Mouse (Mus musculus): ENCODE measurements around the gene Lin7a. TPM values are rescaled to one million over a fixed set of nuclear protein-coding genes. Genes with fewer than 3 reads are reported as not detected.

Gene Lin7a
- polyA plus RNA-seq, 1 experiment, result 0.19 TPM

DNA sequence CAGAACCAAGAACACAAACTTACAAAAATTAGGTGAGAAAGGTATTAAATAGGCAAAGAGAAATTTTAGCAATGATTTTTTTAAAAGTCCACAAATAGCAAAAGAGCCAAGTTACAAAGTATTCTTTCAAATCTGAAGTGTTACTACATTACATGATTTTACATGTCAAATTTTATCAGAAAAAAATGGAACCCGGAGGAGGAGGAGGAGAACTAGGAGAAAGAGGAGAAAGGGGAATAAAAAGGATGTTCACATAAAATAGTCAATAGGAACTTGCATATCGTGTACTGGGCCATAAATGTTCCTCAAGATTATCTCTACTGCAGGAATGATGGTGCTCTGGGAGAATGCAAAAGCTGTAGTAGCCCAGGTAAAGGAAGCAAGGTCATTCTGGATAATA is 34.4 kb upstream of the Lin7a start:
- Histone ChIP-seq H3ac (ENCODE audit: control insufficient read depth, insufficient read length, low read depth) (no peak overlapping the region), H3K4me3 (ENCODE audit: insufficient read depth, poor library complexity, severe bottlenecking) (no peak overlapping the region), H3K79me2 (ENCODE audit: control insufficient read depth, insufficient read depth) (no peaks in the 10 kb centered on the region), H3K27me3 (ENCODE audit: control insufficient read depth, insufficient read depth, insufficient read length) (no peaks in the 10 kb centered on the region), H3K79me3 (ENCODE audit: low read depth) (no peaks in the 10 kb centered on the region), H3K36me3 (ENCODE audit: control insufficient read depth, insufficient read depth) (no peaks in the 10 kb centered on the region)
- TF ChIP-seq CTCF (IDR thresholded peaks at IDR 0.05; ENCODE audit: control insufficient read depth, insufficient read depth, insufficient read length), result no peak
- TF ChIP-seq CEBPB (IDR thresholded peaks at IDR 0.05; ENCODE audit: low read depth), result no peak
- TF ChIP-seq FOSL1 (IDR thresholded peaks at IDR 0.05; ENCODE audit: insufficient read depth, low read length, poor library complexity, severe bottlenecking), result no peak
- no peak for TF ChIP-seq MAX (IDR thresholded peaks at IDR 0.05)
- TF ChIP-seq USF1 (IDR thresholded peaks at IDR 0.05; ENCODE audit: low read depth), result no peak
- no peak for TF ChIP-seq MYOG (IDR thresholded peaks at IDR 0.05; ENCODE audit: control insufficient read depth, extremely low read depth, insufficient read length)
- no peak for TF ChIP-seq MYOD1 (IDR thresholded peaks at IDR 0.05; ENCODE audit: control insufficient read depth, insufficient read length, low read depth)

DNA sequence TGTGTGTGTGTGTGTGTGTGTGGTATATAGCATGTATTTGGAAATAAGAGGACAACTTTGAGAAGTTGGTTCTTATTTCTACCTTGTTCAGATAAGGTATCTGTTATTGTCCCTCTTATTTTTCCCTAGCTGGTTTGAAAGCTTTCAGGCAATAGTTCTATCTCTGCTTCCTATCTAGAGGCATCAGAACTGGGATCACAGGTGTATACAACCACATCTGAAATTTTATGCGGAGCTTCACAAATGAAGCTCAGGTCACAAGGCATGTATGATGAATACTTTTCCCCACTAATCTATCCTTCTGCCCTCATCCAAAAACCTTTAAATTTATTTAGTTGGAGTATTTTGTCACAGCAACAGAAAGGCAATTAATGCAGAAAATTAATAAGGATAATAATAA is 33.8 kb upstream of the Lin7a start:
- H3K27me3 ChIP-seq (ENCODE audit: control insufficient read depth, insufficient read depth, insufficient read length), result no peaks in the 10 kb centered on the region

DNA sequence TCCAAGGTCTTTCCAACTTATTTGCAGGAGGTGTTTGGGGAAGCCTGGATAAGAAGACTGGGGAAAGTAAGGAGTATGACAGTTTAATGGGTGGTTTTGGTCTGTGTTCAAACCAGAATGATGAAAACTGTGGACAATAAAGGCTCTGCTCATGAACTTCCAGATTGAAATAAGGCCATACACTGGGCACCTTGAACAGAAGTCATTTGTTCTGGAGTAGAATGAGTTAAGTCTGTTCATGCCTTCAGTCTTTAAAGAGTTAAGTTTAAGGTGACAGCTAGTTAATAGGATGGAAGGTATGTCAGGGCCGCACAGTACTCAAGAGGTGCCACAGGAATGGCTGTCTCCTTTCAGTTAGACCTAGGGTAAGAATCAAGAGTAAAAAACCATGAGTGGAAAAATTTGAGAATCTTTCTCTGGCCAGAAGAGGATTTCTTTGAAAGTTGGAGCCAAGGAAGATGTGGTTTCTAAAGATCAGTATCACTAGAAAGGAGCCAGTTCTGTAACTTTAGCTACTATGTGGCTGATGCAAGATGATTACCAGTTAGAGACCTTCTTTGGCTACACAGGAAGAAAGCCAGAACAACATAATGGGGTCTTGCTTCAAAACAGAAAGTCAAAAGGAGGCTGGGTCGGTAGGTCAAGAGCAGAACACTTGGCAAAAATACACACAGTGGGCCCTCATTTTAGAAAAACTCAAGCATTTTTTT is 33.2 kb upstream of the Lin7a start:
- TF ChIP-seq MAX (IDR thresholded peaks at IDR 0.05) (no peak), USF1 (IDR thresholded peaks at IDR 0.05; ENCODE audit: low read depth) (no peak), CTCF (IDR thresholded peaks at IDR 0.05; ENCODE audit: control insufficient read depth, insufficient read depth, insufficient read length) (no peak), FOSL1 (IDR thresholded peaks at IDR 0.05; ENCODE audit: insufficient read depth, low read length, poor library complexity, severe bottlenecking) (no peak), MYOG (IDR thresholded peaks at IDR 0.05; ENCODE audit: control insufficient read depth, extremely low read depth, insufficient read length) (no peak), CEBPB (IDR thresholded peaks at IDR 0.05; ENCODE audit: low read depth) (no peak), MYOD1 (IDR thresholded peaks at IDR 0.05; ENCODE audit: control insufficient read depth, insufficient read length, low read depth) (no peak)
- no peaks in the 10 kb centered on the region for H3K79me2 ChIP-seq (ENCODE audit: control insufficient read depth, insufficient read depth)
- H3K4me3 ChIP-seq (ENCODE audit: insufficient read depth, poor library complexity, severe bottlenecking), result no peak overlapping the region
- H3ac ChIP-seq (ENCODE audit: control insufficient read depth, insufficient read length, low read depth), result no peak overlapping the region
- H3K36me3 ChIP-seq (ENCODE audit: control insufficient read depth, insufficient read depth), result no peaks in the 10 kb centered on the region
- H3K27me3 ChIP-seq (ENCODE audit: control insufficient read depth, insufficient read depth, insufficient read length), result no peaks in the 10 kb centered on the region
- H3K79me3 ChIP-seq (ENCODE audit: low read depth), result no peaks in the 10 kb centered on the region

More for the DNA sequence above, 33.8 kb upstream of the Lin7a start:
- H3ac ChIP-seq (ENCODE audit: control insufficient read depth, insufficient read length, low read depth), result no peak overlapping the region
- H3K36me3 ChIP-seq (ENCODE audit: control insufficient read depth, insufficient read depth), result no peaks in the 10 kb centered on the region
- no peaks in the 10 kb centered on the region for H3K79me2 ChIP-seq (ENCODE audit: control insufficient read depth, insufficient read depth)
- no peaks in the 10 kb centered on the region for H3K79me3 ChIP-seq (ENCODE audit: low read depth)
- H3K4me3 ChIP-seq (ENCODE audit: insufficient read depth, poor library complexity, severe bottlenecking), result no peak overlapping the region
- TF ChIP-seq CTCF (IDR thresholded peaks at IDR 0.05; ENCODE audit: control insufficient read depth, insufficient read depth, insufficient read length) (no peak), CEBPB (IDR thresholded peaks at IDR 0.05; ENCODE audit: low read depth) (no peak), MYOG (IDR thresholded peaks at IDR 0.05; ENCODE audit: control insufficient read depth, extremely low read depth, insufficient read length) (no peak), FOSL1 (IDR thresholded peaks at IDR 0.05; ENCODE audit: insufficient read depth, low read length, poor library complexity, severe bottlenecking) (no peak), USF1 (IDR thresholded peaks at IDR 0.05; ENCODE audit: low read depth) (no peak), MYOD1 (IDR thresholded peaks at IDR 0.05; ENCODE audit: control insufficient read depth, insufficient read length, low read depth) (no peak), MAX (IDR thresholded peaks at IDR 0.05) (no peak)

DNA sequence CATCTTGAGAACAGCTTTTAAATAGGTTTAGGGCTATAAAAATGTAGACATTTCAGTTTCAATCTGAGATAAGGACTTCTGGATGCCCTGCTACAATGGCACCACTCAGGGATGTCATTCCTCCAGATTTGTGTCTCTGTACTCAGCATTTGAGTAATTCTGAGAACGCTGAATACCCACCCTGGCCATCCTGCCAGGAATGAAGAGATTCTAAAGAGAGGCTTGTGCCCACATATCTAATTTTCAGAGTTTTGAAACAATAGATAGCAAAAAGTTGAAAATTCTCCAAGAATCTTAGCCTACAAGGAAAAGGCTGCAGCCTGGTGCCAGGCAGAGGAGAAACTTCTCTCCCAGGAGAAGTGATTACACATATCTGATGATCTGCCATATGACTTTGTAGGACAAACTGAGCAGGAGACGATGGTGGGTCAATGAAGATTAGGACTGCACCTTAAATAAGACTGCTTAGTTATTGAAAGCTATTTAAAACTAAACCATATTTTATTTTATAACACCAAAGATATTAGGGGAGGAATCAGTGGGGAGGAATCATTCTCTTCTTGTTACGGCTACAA is 32.5 kb upstream of the Lin7a start:
- TF ChIP-seq FOSL1 (IDR thresholded peaks at IDR 0.05; ENCODE audit: insufficient read depth, low read length, poor library complexity, severe bottlenecking), result no peak
- TF ChIP-seq USF1 (IDR thresholded peaks at IDR 0.05; ENCODE audit: low read depth), result no peak
- no peak for TF ChIP-seq MYOD1 (IDR thresholded peaks at IDR 0.05; ENCODE audit: control insufficient read depth, insufficient read length, low read depth)
- TF ChIP-seq MAX (IDR thresholded peaks at IDR 0.05), result no peak
- no peak for TF ChIP-seq CTCF (IDR thresholded peaks at IDR 0.05; ENCODE audit: control insufficient read depth, insufficient read depth, insufficient read length)
- TF ChIP-seq MYOG (IDR thresholded peaks at IDR 0.05; ENCODE audit: control insufficient read depth, extremely low read depth, insufficient read length), result no peak
- TF ChIP-seq CEBPB (IDR thresholded peaks at IDR 0.05; ENCODE audit: low read depth), result no peak
- no peaks in the 10 kb centered on the region for H3K36me3 ChIP-seq (ENCODE audit: control insufficient read depth, insufficient read depth)
- H3K4me3 ChIP-seq (ENCODE audit: insufficient read depth, poor library complexity, severe bottlenecking), result no peak overlapping the region
- H3K79me2 ChIP-seq (ENCODE audit: control insufficient read depth, insufficient read depth), result no peaks in the 10 kb centered on the region
- H3ac ChIP-seq (ENCODE audit: control insufficient read depth, insufficient read length, low read depth), result no peak overlapping the region
- no peaks in the 10 kb centered on the region for H3K79me3 ChIP-seq (ENCODE audit: low read depth)
- H3K27me3 ChIP-seq (ENCODE audit: control insufficient read depth, insufficient read depth, insufficient read length), result no peaks in the 10 kb centered on the region

DNA sequence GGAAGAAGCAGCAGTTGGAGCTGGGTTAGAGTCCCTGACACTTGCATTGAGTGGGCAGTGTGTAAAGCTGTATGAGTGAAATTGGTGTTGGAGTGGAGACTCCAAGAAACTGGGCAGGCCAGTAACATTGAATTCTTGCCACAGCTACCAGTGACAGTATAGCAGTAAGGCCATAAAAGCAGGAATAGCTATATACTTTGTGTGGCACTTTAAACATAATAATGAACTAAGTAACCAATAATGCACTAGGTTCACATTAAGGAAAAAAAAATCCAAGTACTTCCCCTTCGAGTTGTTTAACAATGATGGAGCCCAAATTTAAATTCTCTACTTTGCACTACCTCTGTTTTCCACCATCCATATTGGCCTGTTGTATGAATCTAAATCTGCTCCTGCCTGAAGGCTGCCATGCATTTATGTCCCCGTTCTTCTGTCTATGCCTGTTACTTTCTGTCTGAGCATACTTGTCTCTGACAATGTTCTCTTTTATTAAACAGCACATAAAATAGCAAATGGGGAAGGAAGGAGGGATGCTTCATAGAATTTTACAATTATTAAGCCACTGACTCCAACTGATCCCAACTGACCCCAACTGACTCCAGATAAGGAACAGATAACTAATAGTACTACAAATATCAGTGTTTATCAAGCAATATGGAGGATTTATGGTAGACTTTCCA is 31.7 kb upstream of the Lin7a start:
- Histone ChIP-seq H3K27me3 (ENCODE audit: control insufficient read depth, insufficient read depth, insufficient read length) (no peaks in the 10 kb centered on the region), H3ac (ENCODE audit: control insufficient read depth, insufficient read length, low read depth) (no peak overlapping the region)
- TF ChIP-seq MYOD1 (IDR thresholded peaks at IDR 0.05; ENCODE audit: control insufficient read depth, insufficient read length, low read depth) (no peak), CEBPB (IDR thresholded peaks at IDR 0.05; ENCODE audit: low read depth) (no peak)

More for the DNA sequence above, 31.7 kb upstream of the Lin7a start:
- no peaks in the 10 kb centered on the region for H3K36me3 ChIP-seq (ENCODE audit: control insufficient read depth, insufficient read depth)
- no peak overlapping the region for H3K4me3 ChIP-seq (ENCODE audit: insufficient read depth, poor library complexity, severe bottlenecking)
- H3K79me2 ChIP-seq (ENCODE audit: control insufficient read depth, insufficient read depth), result no peaks in the 10 kb centered on the region
- no peaks in the 10 kb centered on the region for H3K79me3 ChIP-seq (ENCODE audit: low read depth)

Data from C2C12 (cell line).